Mouse (Mus musculus): ENCODE results near the gene Rassf6.

DNA sequence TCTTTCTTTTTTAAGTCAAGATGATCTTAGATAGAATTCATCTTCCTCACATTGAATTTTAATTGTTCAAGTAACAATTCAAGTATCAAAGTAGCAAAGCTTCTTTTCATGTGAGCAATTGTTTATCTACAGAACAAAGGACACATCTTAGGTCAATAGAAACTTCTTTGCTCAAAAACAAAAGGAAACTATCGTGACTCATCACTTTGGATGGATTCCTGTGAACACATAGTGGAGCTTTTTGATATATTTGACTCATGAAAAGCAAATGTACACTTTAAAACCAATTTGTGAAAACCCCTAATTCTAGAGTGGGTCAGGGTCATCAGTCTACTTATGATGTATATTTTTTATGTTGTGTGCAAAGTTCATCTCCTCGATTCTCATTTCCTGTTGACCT is 37.1 kb upstream of the Rassf6 start:
- TF ChIP-seq CTCF (IDR thresholded peaks at IDR 0.05; ENCODE audit: extremely low read depth, insufficient read depth, insufficient read length, insufficient replicate concordance) (no peak), POLR2A (IDR thresholded peaks at IDR 0.05; ENCODE audit: low read depth, low read length) (no peak)

All from spleen, adult 2 months (tissue).